Mouse (Mus musculus): ENCODE results near the gene Gm5901. TPM values are rescaled to one million over a fixed set of nuclear protein-coding genes. Genes with fewer than 3 reads are reported as not detected.

Gm5901 gene
- polyA plus RNA-seq, 1 experiment from 2014 or later: not detected

DNA sequence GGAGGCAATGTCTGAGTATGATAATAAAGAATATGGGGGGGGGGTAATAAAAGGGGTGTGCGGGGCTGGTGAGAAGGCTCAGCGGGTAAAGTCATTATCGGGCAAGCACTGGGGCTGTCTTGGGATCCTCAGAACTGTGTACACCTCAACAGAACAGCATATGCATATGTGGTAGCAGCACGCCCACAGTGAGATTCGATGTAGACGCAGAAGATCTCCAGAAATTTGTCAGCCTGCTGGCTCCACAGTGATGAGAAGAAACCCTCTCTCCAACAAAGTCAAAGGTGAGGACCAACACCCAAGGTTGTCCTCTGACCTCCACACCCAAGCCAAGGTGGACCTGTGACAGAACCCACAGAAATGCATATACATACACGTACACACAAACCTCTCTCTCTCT lies 41.7 kb downstream of the Gm5901 start:
- no peak for ATAC-seq (ENCODE audit: low read depth)
- H3K27me3 ChIP-seq (ENCODE audit: control insufficient read depth, insufficient read depth, low read length): no peaks in the 10 kb centered on the region
- 90% methylated on average over 7 of the region's 7 CpGs for WGBS

GRCm38 (mm10) chr7:105418106-105418505 lies 43.3 kb downstream of the Gm5901 start:
- Histone ChIP-seq H3K4me1 (ENCODE audit: control insufficient read depth, insufficient read depth, low read length) (no peaks in the 10 kb centered on the region), H3K27me3 (ENCODE audit: control insufficient read depth, insufficient read depth, low read length) (no peaks in the 10 kb centered on the region), H3K4me2 (ENCODE audit: low read depth, low read length) (no peak overlapping the region), H3K36me3 (ENCODE audit: control insufficient read depth, insufficient read depth, low read length) (no peaks in the 10 kb centered on the region), H3K4me3 (ENCODE audit: low read depth, low read length) (no peak overlapping the region), H3K9me3 (ENCODE audit: control insufficient read depth, low read length) (no peaks in the 10 kb centered on the region), H3K27ac (ENCODE audit: low read depth, low read length) (no peak overlapping the region), H3K9ac (replicated peaks; ENCODE audit: low read depth, low read length) (no peak overlapping the region)
- 78% methylated on average over 5 of the region's 5 CpGs for WGBS
- ATAC-seq (ENCODE audit: low read depth): no peak

More for the DNA sequence above, 41.7 kb downstream of the Gm5901 start:
- no peaks in the 10 kb centered on the region for H3K9me3 ChIP-seq (ENCODE audit: control insufficient read depth, low read length)
- H3K27ac ChIP-seq (ENCODE audit: low read depth, low read length): no peak overlapping the region
- H3K9ac ChIP-seq (replicated peaks; ENCODE audit: low read depth, low read length): no peak overlapping the region
- no peaks in the 10 kb centered on the region for H3K36me3 ChIP-seq (ENCODE audit: control insufficient read depth, insufficient read depth, low read length)
- no peak overlapping the region for H3K4me2 ChIP-seq (ENCODE audit: low read depth, low read length)
- H3K4me3 ChIP-seq (ENCODE audit: low read depth, low read length): no peak overlapping the region
- no peaks in the 10 kb centered on the region for H3K4me1 ChIP-seq (ENCODE audit: control insufficient read depth, insufficient read depth, low read length)

DNA sequence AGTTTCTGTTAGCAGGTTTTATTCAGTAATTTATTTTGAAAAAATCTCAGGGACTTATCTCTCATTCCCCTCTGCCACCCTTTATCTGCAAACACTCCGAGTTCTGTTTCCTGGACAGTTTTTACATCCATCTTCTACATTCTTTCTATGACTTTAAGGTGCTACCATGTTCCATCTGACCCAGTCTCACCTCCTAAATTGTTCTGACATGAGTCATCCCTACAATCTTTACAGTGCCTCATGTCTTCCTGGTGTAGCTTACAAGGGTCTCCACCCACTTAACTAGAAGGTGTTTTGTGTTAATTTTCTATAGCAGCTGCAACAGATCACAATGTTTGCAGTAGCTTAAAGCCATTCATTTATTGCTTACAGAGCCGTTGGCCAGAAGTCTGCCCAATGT lies 46.1 kb downstream of the Gm5901 start:
- H3K9me3 ChIP-seq (ENCODE audit: control insufficient read depth, low read length): no peaks in the 10 kb centered on the region
- no peak overlapping the region for H3K4me3 ChIP-seq (ENCODE audit: low read depth, low read length)
- no peak overlapping the region for H3K9ac ChIP-seq (replicated peaks; ENCODE audit: low read depth, low read length)
- no peak overlapping the region for H3K4me2 ChIP-seq (ENCODE audit: low read depth, low read length)
- 0 out of 2 replicates have a peak, but pooled peaks cover 2% of the 10 kb centered on the region for H3K27me3 ChIP-seq (ENCODE audit: control insufficient read depth, insufficient read depth, low read length)
- no peaks in the 10 kb centered on the region for H3K36me3 ChIP-seq (ENCODE audit: control insufficient read depth, insufficient read depth, low read length)
- H3K4me1 ChIP-seq (ENCODE audit: control insufficient read depth, insufficient read depth, low read length): no peaks in the 10 kb centered on the region
- H3K27ac ChIP-seq (ENCODE audit: low read depth, low read length): no peak overlapping the region
- ATAC-seq (ENCODE audit: low read depth): no peak
- 70% methylated on average over 2 of the region's 2 CpGs for WGBS

DNA sequence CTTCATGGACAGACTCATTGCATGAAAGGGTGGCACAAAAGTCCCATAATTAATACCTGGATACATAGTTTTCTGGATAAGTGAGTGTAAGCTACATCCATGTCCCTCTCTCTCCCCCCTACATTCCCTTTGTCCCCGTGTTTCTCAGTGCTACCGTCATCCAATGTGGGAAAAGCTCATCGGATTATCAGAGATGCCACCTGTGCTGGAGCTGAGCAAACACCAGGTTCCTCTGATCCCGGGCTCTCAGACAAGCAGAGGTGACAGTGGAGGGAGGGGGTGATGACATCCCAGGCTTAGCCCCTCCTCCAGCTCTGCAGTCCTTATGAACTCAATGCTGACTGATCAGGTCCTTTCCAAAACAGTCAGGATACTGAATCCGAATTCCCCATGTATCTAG lies 49.5 kb downstream of the Gm5901 start:
- no peak for ATAC-seq (ENCODE audit: low read depth)
- H3K27ac ChIP-seq (ENCODE audit: low read depth, low read length): no peak overlapping the region
- no peaks in the 10 kb centered on the region for H3K9me3 ChIP-seq (ENCODE audit: control insufficient read depth, low read length)
- H3K4me3 ChIP-seq (ENCODE audit: low read depth, low read length): no peak overlapping the region
- no peak overlapping the region for H3K9ac ChIP-seq (replicated peaks; ENCODE audit: low read depth, low read length)
- 34% methylated on average over 5 of the region's 5 CpGs for WGBS
- no peaks in the 10 kb centered on the region for H3K4me1 ChIP-seq (ENCODE audit: control insufficient read depth, insufficient read depth, low read length)
- no peak overlapping the region for H3K4me2 ChIP-seq (ENCODE audit: low read depth, low read length)
- H3K36me3 ChIP-seq (ENCODE audit: control insufficient read depth, insufficient read depth, low read length): no peaks in the 10 kb centered on the region
- 0 out of 2 replicates have a peak, but pooled peaks cover 2% of the 10 kb centered on the region for H3K27me3 ChIP-seq (ENCODE audit: control insufficient read depth, insufficient read depth, low read length)

GRCm38 (mm10) chr7:105425424-105426043 lies 50.7 kb downstream of the Gm5901 start, which contains the start of gene Cckbr:
TSS of gene Cckbr (plus strand) at chr7:105425731.
- Histone ChIP-seq H3K9ac (replicated peaks; ENCODE audit: low read depth, low read length) (peak within 1 kb of the TSS; percentile 53), H3K4me3 (ENCODE audit: low read depth, low read length) (peak within 1 kb of the TSS; percentile 46), H3K27me3 (ENCODE audit: control insufficient read depth, insufficient read depth, low read length) (0 out of 2 replicates have a peak, but pooled peaks cover 2% of the 10 kb centered on the region), H3K4me2 (ENCODE audit: low read depth, low read length) (peak within 1 kb of the TSS; percentile 88), H3K4me1 (ENCODE audit: control insufficient read depth, insufficient read depth, low read length) (no peaks in the 10 kb centered on the region), H3K36me3 (ENCODE audit: control insufficient read depth, insufficient read depth, low read length) (no peaks in the 10 kb centered on the region), H3K9me3 (ENCODE audit: control insufficient read depth, low read length) (no peaks in the 10 kb centered on the region), H3K27ac (ENCODE audit: low read depth, low read length) (no peak within 1 kb of the TSS)
- 2% methylated on average over 30 of the region's 31 CpGs for WGBS
- ATAC-seq (ENCODE audit: low read depth): peak; percentile 85

DNA sequence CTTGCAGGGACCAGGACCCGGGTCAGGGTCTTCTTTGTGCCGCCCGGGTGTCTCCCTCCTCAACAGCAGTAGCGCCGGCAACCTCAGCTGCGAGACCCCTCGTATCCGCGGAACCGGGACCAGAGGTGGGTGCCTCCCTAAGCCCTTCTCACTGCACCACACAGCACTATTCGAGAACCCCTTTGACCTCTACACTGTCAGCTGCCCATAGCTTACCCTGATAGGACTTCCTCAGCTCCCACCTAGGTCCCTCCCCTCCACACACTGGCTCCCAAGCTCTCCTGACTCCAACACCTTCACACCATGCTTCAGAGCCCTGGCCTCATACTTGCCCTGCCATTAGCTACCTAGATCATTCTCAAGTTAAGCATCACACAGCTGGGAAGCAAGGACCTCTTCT lies 51.2 kb downstream of the Gm5901 start:
- H3K4me2 ChIP-seq (ENCODE audit: low read depth, low read length): peak overlapping the region; percentile 88
- H3K9ac ChIP-seq (replicated peaks; ENCODE audit: low read depth, low read length): peak overlapping the region; percentile 53
- ATAC-seq (ENCODE audit: low read depth): peak; percentile 69
- 0 out of 2 replicates have a peak, but pooled peaks cover 2% of the 10 kb centered on the region for H3K27me3 ChIP-seq (ENCODE audit: control insufficient read depth, insufficient read depth, low read length)
- H3K36me3 ChIP-seq (ENCODE audit: control insufficient read depth, insufficient read depth, low read length): no peaks in the 10 kb centered on the region
- H3K9me3 ChIP-seq (ENCODE audit: control insufficient read depth, low read length): no peaks in the 10 kb centered on the region
- H3K4me1 ChIP-seq (ENCODE audit: control insufficient read depth, insufficient read depth, low read length): no peaks in the 10 kb centered on the region
- WGBS: 0% methylated on average over 11 of the region's 11 CpGs
- no peak overlapping the region for H3K27ac ChIP-seq (ENCODE audit: low read depth, low read length)
- peak overlapping the region; percentile 46 for H3K4me3 ChIP-seq (ENCODE audit: low read depth, low read length)

Other genes with a start within 250 kb of the Gm5901 start
- gene Olfr683, start 228.0 kb upstream of the Gm5901 start, polyA plus RNA-seq (2014; fragmentation: Nextera tagmentation; extraction: Ambion mirVana): not detected in 2 replicates
- not detected in 2 replicates for gene Olfr684, start 211.4 kb upstream of the Gm5901 start, polyA plus RNA-seq (2014; fragmentation: Nextera tagmentation; extraction: Ambion mirVana)
- gene Olfr685, start 189.0 kb upstream of the Gm5901 start, polyA plus RNA-seq (2014; fragmentation: Nextera tagmentation; extraction: Ambion mirVana): not detected in 2 replicates
- gene Olfr686, start 167.6 kb upstream of the Gm5901 start, polyA plus RNA-seq (2014; fragmentation: Nextera tagmentation; extraction: Ambion mirVana): not detected in 2 replicates
- gene Olfr688, start 86.9 kb upstream of the Gm5901 start, polyA plus RNA-seq (2014; fragmentation: Nextera tagmentation; extraction: Ambion mirVana): not detected in 2 replicates
- not detected in 2 replicates for gene Olfr689, start 63.9 kb upstream of the Gm5901 start, polyA plus RNA-seq (2014; fragmentation: Nextera tagmentation; extraction: Ambion mirVana)
- not detected in 2 replicates for gene Olfr690, start 40.9 kb upstream of the Gm5901 start, polyA plus RNA-seq (2014; fragmentation: Nextera tagmentation; extraction: Ambion mirVana)
- 0.27 and 0.35 TPM in 2 replicates for gene Olfr691, start 32.8 kb upstream of the Gm5901 start, polyA plus RNA-seq (2014; fragmentation: Nextera tagmentation; extraction: Ambion mirVana)
- gene Olfr692, start 6.8 kb upstream of the Gm5901 start, polyA plus RNA-seq (2014; fragmentation: Nextera tagmentation; extraction: Ambion mirVana): not detected in 2 replicates
- gene Fam160a2, start 25.0 kb downstream of the Gm5901 start, polyA plus RNA-seq (2014; fragmentation: Nextera tagmentation; extraction: Ambion mirVana): 40.1 and 43.7 TPM in 2 replicates
- gene Cnga4, start 29.5 kb downstream of the Gm5901 start, polyA plus RNA-seq (2014; fragmentation: Nextera tagmentation; extraction: Ambion mirVana): not detected in 2 replicates
- gene Cckbr, start 50.7 kb downstream of the Gm5901 start, polyA plus RNA-seq (2014; fragmentation: Nextera tagmentation; extraction: Ambion mirVana): 3.0 and 4.4 TPM in 2 replicates
- gene Cavin3, start 107.3 kb downstream of the Gm5901 start, polyA plus RNA-seq (2014; fragmentation: Nextera tagmentation; extraction: Ambion mirVana): 21.2 and 33.3 TPM in 2 replicates
- 93.8 and 98.1 TPM in 2 replicates for gene Smpd1, start 179.3 kb downstream of the Gm5901 start, polyA plus RNA-seq (2014; fragmentation: Nextera tagmentation; extraction: Ambion mirVana)
- gene Apbb1, start 206.6 kb downstream of the Gm5901 start, polyA plus RNA-seq (2014; fragmentation: Nextera tagmentation; extraction: Ambion mirVana): 220 and 224 TPM in 2 replicates
- 0.58 TPM in 1 of 2 replicates, not detected in the other for gene Hpx, start 225.1 kb downstream of the Gm5901 start, polyA plus RNA-seq (2014; fragmentation: Nextera tagmentation; extraction: Ambion mirVana)

Measured in neural tube, embryonic 14.5 days (tissue).